Mouse (Mus musculus) cerebellum, adult 2 months (tissue): Measurements from ENCODE around the gene Hsd3b4.
"Not testable (repeated sequence)": the region's sequence is repeated elsewhere in the genome, so short reads cannot be mapped to it uniquely, and the experiment has no call there.

Experiments used
- CTCF ChIP-seq: fragments of 200-500 bp; IDR thresholded peaks from 2 replicates; pipeline ENCODE4 v1.5.1; 2011; ENCODE audit warnings: low read depth, mild to moderate bottlenecking, control low read depth, low read length, moderate library complexity, borderline replicate concordance; ENCODE audit not compliant: insufficient read depth
- POLR2A ChIP-seq: fragments of 200-500 bp; IDR thresholded peaks from 2 replicates; pipeline ENCODE4 v1.6.1; 2011; ENCODE audit warnings: low read length, control low read depth, borderline replicate concordance; ENCODE audit not compliant: insufficient read depth

- not testable (repeated sequence) for TF ChIP-seq CTCF, POLR2A
These were observed 38.2 kb upstream of the Hsd3b4 start for GRCm38 (mm10) chr3:98548495-98548894.
